Mouse (Mus musculus): ENCODE results near the gene Prr5l.

- TF ChIP-seq CTCF (IDR thresholded peaks at IDR 0.05; ENCODE audit: low read depth, low read length) (no peak), GATA1 (IDR thresholded peaks at IDR 0.05; ENCODE audit: borderline replicate concordance, low read length) (no peak)
These were observed 42.4 kb upstream of the Prr5l start for GRCm38 (mm10) chr2:101925183-101925582.
